Mouse (Mus musculus): ENCODE results near the gene Mta2. TPM values are rescaled to one million over a fixed set of nuclear protein-coding genes. Genes with fewer than 3 reads are reported as not detected.

The Mta2 gene
- total and polyA plus RNA-seq, 2 experiments from 2014 or later, result 86.4 to 87.8 TPM

- ATAC-seq (peak; percentile 14; the same call in 1 of the 2 replicates), DNase-seq (peak; percentile 68)
- Histone ChIP-seq H3K4me3 (ENCODE audit: low read depth, low read length) (no peak overlapping the region), H3K4me2 (ENCODE audit: low read depth) (no peak overlapping the region; the same call in 1 of the 2 replicates), H3K9ac (peak overlapping the region; percentile 69), H3K9me3 (ENCODE audit: low read length) (no peaks in the 10 kb centered on the region), H3K36me3 (ENCODE audit: insufficient read depth) (peaks cover 57% of the 10 kb centered on the region), H3K27ac (ENCODE audit: low read depth, low read length) (peak overlapping the region; percentile 96), H3K27me3 (ENCODE audit: insufficient read depth, low read length) (no peaks in the 10 kb centered on the region), H3K4me1 (ENCODE audit: insufficient read depth) (peaks cover 22% of the 10 kb centered on the region)
- 37% methylated on average over 9 of the region's 9 CpGs for WGBS
- TF ChIP-seq CTCF (IDR thresholded peaks at IDR 0.05; ENCODE audit: low read depth), result no peak
Observed at GRCm38 (mm10) chr19:8952241-8952640, 10.6 kb downstream of the Mta2 start.

- TF ChIP-seq CTCF (IDR thresholded peaks at IDR 0.05; ENCODE audit: low read depth), result 0 out of 2 replicates have a peak, but pooled peaks have one; percentile 15
- ATAC-seq (peak; percentile 96), DNase-seq (peak; percentile 99)
- H3K9ac ChIP-seq, result peak within 1 kb of the TSS; percentile 69
- peaks cover 48% of the 10 kb centered on the region for H3K36me3 ChIP-seq (ENCODE audit: insufficient read depth)
- H3K9me3 ChIP-seq (ENCODE audit: low read length), result no peaks in the 10 kb centered on the region
- H3K4me1 ChIP-seq (ENCODE audit: insufficient read depth), result peaks cover 22% of the 10 kb centered on the region
- peak within 1 kb of the TSS; percentile 96 for H3K27ac ChIP-seq (ENCODE audit: low read depth, low read length)
- H3K4me3 ChIP-seq (ENCODE audit: low read depth, low read length), result peak within 1 kb of the TSS; percentile 67
- under 1% methylated on average over 46 of the region's 46 CpGs for WGBS
- peak within 1 kb of the TSS; percentile 71 for H3K4me2 ChIP-seq (ENCODE audit: low read depth)
- H3K27me3 ChIP-seq (ENCODE audit: insufficient read depth, low read length), result no peaks in the 10 kb centered on the region
Observed at GRCm38 (mm10) chr19:8953135-8954039, 11.7 kb downstream of the Mta2 start, which contains the start of gene Tut1. Tut1 (plus strand) TSS chr19:8953847.

DNA sequence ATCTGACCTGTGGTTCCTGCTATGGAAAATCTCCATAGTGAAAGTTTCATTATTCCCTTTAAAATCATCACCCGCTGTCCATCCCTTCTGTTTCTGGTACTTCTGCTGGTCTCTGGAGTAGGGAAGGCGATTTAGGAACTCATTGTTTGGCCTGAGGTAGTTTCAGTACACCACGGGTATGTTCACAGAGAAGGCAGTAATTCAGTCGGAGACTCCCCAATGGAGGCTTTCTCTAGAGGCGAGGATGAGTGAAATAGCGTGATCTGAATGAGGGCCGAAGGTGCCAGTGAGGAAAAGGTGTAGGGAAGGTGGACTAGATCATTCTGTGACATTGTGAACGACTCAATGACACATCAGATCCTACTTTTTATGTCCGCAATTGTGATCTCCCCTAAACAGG is 12.5 kb downstream of the Mta2 start:
- H3K4me1 ChIP-seq (ENCODE audit: insufficient read depth), result peaks cover 22% of the 10 kb centered on the region
- ATAC-seq, result no peak
- peak overlapping the region; percentile 58 for H3K9ac ChIP-seq
- peak overlapping the region; percentile 71 for H3K4me2 ChIP-seq (ENCODE audit: low read depth)
- no peaks in the 10 kb centered on the region for H3K9me3 ChIP-seq (ENCODE audit: low read length)
- peak overlapping the region; percentile 67 for H3K4me3 ChIP-seq (ENCODE audit: low read depth, low read length)
- H3K36me3 ChIP-seq (ENCODE audit: insufficient read depth), result peaks cover 43% of the 10 kb centered on the region
- TF ChIP-seq CTCF (IDR thresholded peaks at IDR 0.05; ENCODE audit: low read depth), result no peak
- no peak for DNase-seq
- WGBS, result 5% methylated on average over 9 of the region's 9 CpGs
- no peaks in the 10 kb centered on the region for H3K27me3 ChIP-seq (ENCODE audit: insufficient read depth, low read length)
- peak overlapping the region; percentile 78 for H3K27ac ChIP-seq (ENCODE audit: low read depth, low read length)

DNA sequence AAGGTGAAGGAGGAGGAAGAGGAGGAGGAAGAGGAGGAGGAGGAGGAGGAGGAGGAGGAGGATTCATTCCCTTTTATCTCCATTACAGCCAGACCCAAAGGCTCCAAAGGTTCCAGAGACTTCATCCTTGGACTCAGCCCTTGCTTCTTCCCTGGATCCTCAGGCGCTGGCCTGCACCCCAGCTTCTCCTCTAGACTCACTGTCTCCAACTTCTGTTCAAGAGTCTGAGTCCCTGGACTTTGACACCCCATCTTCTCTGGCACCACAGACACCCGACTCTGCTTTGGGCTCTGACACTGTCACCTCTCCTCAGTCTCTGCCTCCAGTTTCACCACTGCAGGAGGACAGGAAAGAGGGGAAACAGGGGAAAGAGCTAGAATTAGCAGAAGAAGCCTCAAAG is 20.6 kb downstream of the Mta2 start:
- Histone ChIP-seq H3K9ac (no peak overlapping the region), H3K4me3 (ENCODE audit: low read depth, low read length) (no peak overlapping the region), H3K4me2 (ENCODE audit: low read depth) (no peak overlapping the region), H3K9me3 (ENCODE audit: low read length) (no peaks in the 10 kb centered on the region), H3K27ac (ENCODE audit: low read depth, low read length) (no peak overlapping the region), H3K27me3 (ENCODE audit: insufficient read depth, low read length) (no peaks in the 10 kb centered on the region), H3K36me3 (ENCODE audit: insufficient read depth) (peaks cover 68% of the 10 kb centered on the region), H3K4me1 (ENCODE audit: insufficient read depth) (no peaks in the 10 kb centered on the region; the same call in 1 of the 2 replicates)
- 93% methylated on average over 2 of the region's 2 CpGs for WGBS
- TF ChIP-seq CTCF (IDR thresholded peaks at IDR 0.05; ENCODE audit: low read depth), result no peak
- DNase-seq, result no peak
- no peak for ATAC-seq

DNA sequence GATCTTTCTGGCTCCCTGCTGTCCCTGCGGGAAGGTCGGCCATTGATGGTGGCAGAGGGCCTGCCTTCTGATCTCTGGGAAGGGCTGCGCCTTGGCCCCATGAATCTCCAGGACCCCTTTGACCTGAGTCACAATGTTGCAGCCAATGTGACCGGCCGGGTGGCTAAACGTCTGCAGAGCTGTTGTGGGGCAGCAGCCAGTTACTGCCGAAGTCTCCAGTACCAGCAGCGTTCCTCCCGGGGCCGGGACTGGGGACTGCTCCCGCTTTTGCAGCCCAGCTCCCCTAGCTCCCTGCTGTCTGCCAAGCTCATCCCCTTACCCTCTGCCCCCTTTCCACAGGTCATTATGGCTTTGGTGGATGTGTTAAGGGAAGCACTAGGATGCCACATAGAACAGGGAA is 23.4 kb downstream of the Mta2 start:
- WGBS, result 86% methylated on average over 11 of the region's 11 CpGs
- ATAC-seq, result no peak
- no peak overlapping the region for H3K9ac ChIP-seq
- TF ChIP-seq CTCF (IDR thresholded peaks at IDR 0.05; ENCODE audit: low read depth), result no peak
- no peak overlapping the region for H3K4me2 ChIP-seq (ENCODE audit: low read depth)
- no peak overlapping the region for H3K4me3 ChIP-seq (ENCODE audit: low read depth, low read length)
- H3K4me1 ChIP-seq (ENCODE audit: insufficient read depth), result no peaks in the 10 kb centered on the region; the same call in 1 of the 2 replicates
- H3K36me3 ChIP-seq (ENCODE audit: insufficient read depth), result peaks cover 67% of the 10 kb centered on the region
- H3K27ac ChIP-seq (ENCODE audit: low read depth, low read length), result no peak overlapping the region
- DNase-seq, result no peak
- no peaks in the 10 kb centered on the region for H3K27me3 ChIP-seq (ENCODE audit: insufficient read depth, low read length)
- no peaks in the 10 kb centered on the region for H3K9me3 ChIP-seq (ENCODE audit: low read length)

GRCm38 (mm10) chr19:8965771-8966170 is 24.1 kb downstream of the Mta2 start:
- no peak for DNase-seq
- 74% methylated on average over 8 of the region's 8 CpGs for WGBS
- no peak overlapping the region for H3K4me3 ChIP-seq (ENCODE audit: low read depth, low read length)
- no peak for ATAC-seq
- H3K9ac ChIP-seq, result peak overlapping the region; percentile 34; the same call in 1 of the 2 replicates
- no peaks in the 10 kb centered on the region for H3K9me3 ChIP-seq (ENCODE audit: low read length)
- peaks cover 67% of the 10 kb centered on the region for H3K36me3 ChIP-seq (ENCODE audit: insufficient read depth)
- no peaks in the 10 kb centered on the region for H3K27me3 ChIP-seq (ENCODE audit: insufficient read depth, low read length)
- H3K4me1 ChIP-seq (ENCODE audit: insufficient read depth), result no peaks in the 10 kb centered on the region; the same call in 1 of the 2 replicates
- TF ChIP-seq CTCF (IDR thresholded peaks at IDR 0.05; ENCODE audit: low read depth), result no peak
- H3K27ac ChIP-seq (ENCODE audit: low read depth, low read length), result 0 out of 2 replicates have a peak overlapping the region, but pooled peaks have one; percentile 78
- no peak overlapping the region for H3K4me2 ChIP-seq (ENCODE audit: low read depth)

GRCm38 (mm10) chr19:8966198-8966589 is 24.5 kb downstream of the Mta2 start:
- Histone ChIP-seq H3K4me2 (ENCODE audit: low read depth) (peak overlapping the region; percentile 44), H3K4me1 (ENCODE audit: insufficient read depth) (no peaks in the 10 kb centered on the region; the same call in 1 of the 2 replicates), H3K4me3 (ENCODE audit: low read depth, low read length) (peak overlapping the region; percentile 80), H3K27ac (ENCODE audit: low read depth, low read length) (peak overlapping the region; percentile 78), H3K9ac (peak overlapping the region; percentile 34), H3K27me3 (ENCODE audit: insufficient read depth, low read length) (no peaks in the 10 kb centered on the region), H3K9me3 (ENCODE audit: low read length) (no peaks in the 10 kb centered on the region), H3K36me3 (ENCODE audit: insufficient read depth) (peaks cover 68% of the 10 kb centered on the region)
- no peak for DNase-seq
- no peak for TF ChIP-seq CTCF (IDR thresholded peaks at IDR 0.05; ENCODE audit: low read depth)
- no peak for ATAC-seq
- 38% methylated on average over 5 of the region's 5 CpGs for WGBS

All from forebrain, postnatal 0 days (tissue).